In genomic region chr1:69319526-69319925, GRCm38 (mm10) we compare ENCODE assay signal across 20 mouse cellular contexts.
"Had no signal": no experiment of that assay in that cellular context is flagged by ENCODE, and none has a peak within 500 bp of the region (broad histone marks: within the 10 kb centered on the region; RNA-seq: fewer than 3 reads in every experiment).

No protein-coding gene starts in this region.

- H3K27me3 ChIP-seq: lung, embryonic 15.5 days; midbrain, embryonic 12.5 days; neural tube, embryonic 13.5 days; neural tube, embryonic 15.5 days had no signal

- H3K4me2 ChIP-seq: lung, embryonic 15.5 days; midbrain, embryonic 12.5 days; neural tube, embryonic 13.5 days; neural tube, embryonic 15.5 days had no signal

- ATAC-seq: lung, postnatal 0 days; midbrain, embryonic 16.5 days had no signal

- H3K4me1 ChIP-seq: lung, embryonic 15.5 days; midbrain, embryonic 10.5 days; midbrain, embryonic 12.5 days; neural tube, embryonic 13.5 days; neural tube, embryonic 15.5 days had no signal

- H3K27ac ChIP-seq: lung, embryonic 15.5 days; midbrain, embryonic 10.5 days; midbrain, embryonic 12.5 days; neural tube, embryonic 13.5 days; neural tube, embryonic 15.5 days had no signal

- H3K4me3 ChIP-seq: lung, embryonic 15.5 days; midbrain, embryonic 10.5 days; midbrain, embryonic 12.5 days; myocyte; neural tube, embryonic 13.5 days; neural tube, embryonic 15.5 days had no signal

- H3K9ac ChIP-seq: lung, embryonic 15.5 days; midbrain, embryonic 12.5 days; neural tube, embryonic 13.5 days; neural tube, embryonic 15.5 days had no signal

- H3K36me3 ChIP-seq: lung, embryonic 15.5 days; midbrain, embryonic 10.5 days; midbrain, embryonic 12.5 days; neural tube, embryonic 13.5 days; neural tube, embryonic 15.5 days had no signal

- H3K9me3 ChIP-seq: lung, embryonic 15.5 days; midbrain, embryonic 10.5 days; midbrain, embryonic 12.5 days; neural tube, embryonic 13.5 days; neural tube, embryonic 15.5 days had no signal

- DNase-seq: lung, adult 18-20 months; lung, postnatal 14 days; lung, postnatal 36 days; midbrain, embryonic 14.5 days; retina, postnatal 1 day; right cerebral cortex, adult 18-20 months; right cerebral cortex, postnatal 25 days; right cerebral cortex, postnatal 4 days; spleen, adult 18-20 months; thymus, adult 18-20 months; thymus, postnatal 14 days; thymus, postnatal 36 days had no signal
